Mouse (Mus musculus) bone marrow macrophage, adult 2 months (primary cell): Measurements from ENCODE around the gene Amt. TPM values are rescaled to one million over a fixed set of nuclear protein-coding genes. Genes with fewer than 3 reads are reported as not detected.
A peak's percentile ranks its signal among the peaks of the same experiment; 100 is the strongest.
"Not testable (repeated sequence)": the region's sequence is repeated elsewhere in the genome, so short reads cannot be mapped to it uniquely, and the experiment has no call there.

Source experiments
- H3K27ac ChIP-seq: 2 replicates; pipeline ENCODE4 v1.5.1; 2012; ENCODE audit warnings: low read depth, low read length; ENCODE audit not compliant: insufficient read depth
- H3K4me1 ChIP-seq: 2 replicates; pipeline ENCODE4 v1.6.1; 2012; ENCODE audit warnings: low read length; ENCODE audit not compliant: control insufficient read depth, insufficient read depth
- H3K4me3 ChIP-seq: 2 replicates; pipeline ENCODE4 v1.5.1; 2012; ENCODE audit warnings: mild to moderate bottlenecking, low read length, moderate library complexity; ENCODE audit not compliant: insufficient read depth
- CTCF ChIP-seq: IDR thresholded peaks from 2 replicates; pipeline ENCODE4 v1.5.1; 2012; ENCODE audit warnings: low read depth, mild to moderate bottlenecking, low read length, moderate library complexity
- POLR2A ChIP-seq: IDR thresholded peaks from 2 replicates; pipeline ENCODE4 v1.6.1; 2012; ENCODE audit warnings: mild to moderate bottlenecking, low read depth, low read length, borderline replicate concordance
- polyA plus RNA-seq: library from polyadenylated mRNA; stranded (reverse); fragments of >200 nt; gene quantifications from 2 replicates; pipeline ENCODE4 v1.2.4, GENCODE M21; 2012; ENCODE audit not compliant: missing spikeins, insufficient read depth, insufficient read length

Gene Amt
- polyA plus RNA-seq, 1 experiment = 4.5 TPM

DNA sequence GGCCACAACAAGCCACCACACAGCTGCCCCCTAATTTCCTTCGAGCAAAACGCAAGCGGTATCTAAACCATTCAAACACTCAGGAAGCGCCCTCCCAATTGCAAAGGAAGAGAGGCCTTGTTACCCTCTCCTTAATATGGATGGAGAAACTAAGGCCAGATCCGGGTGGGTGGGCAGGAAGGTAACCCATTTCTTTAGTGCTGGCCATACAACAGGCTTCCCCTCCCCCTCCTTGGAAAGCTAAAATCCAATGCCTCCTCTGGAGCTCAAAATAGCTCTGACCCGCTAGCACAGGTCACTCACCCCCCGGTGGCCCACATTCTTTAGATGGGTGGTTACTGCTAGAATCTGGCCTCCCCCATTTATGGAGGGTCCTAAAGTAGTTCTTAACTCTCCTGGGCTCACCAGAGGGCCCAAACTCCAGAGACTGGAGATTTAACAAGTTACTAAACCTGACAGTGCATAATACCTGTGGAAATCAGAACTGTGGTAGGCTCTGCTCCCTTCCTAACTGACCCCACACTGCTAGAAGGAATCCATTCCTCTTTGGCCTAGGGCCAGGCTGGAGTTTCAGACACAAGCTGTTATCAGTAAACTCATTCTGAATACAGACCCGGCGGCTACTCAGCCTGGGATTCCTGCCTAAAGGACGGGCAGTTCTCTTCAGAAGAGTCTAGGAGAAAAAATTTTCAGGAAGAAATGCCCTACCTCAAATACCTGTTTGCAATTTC, 32.3 kb upstream of the Amt start:
- Histone ChIP-seq H3K27ac (peak overlapping the region; percentile 49), H3K4me1 (peaks cover 39% of the 10 kb centered on the region), H3K4me3 (peak overlapping the region; percentile 94)
- no peak for TF ChIP-seq CTCF
- TF ChIP-seq POLR2A = no peak

DNA sequence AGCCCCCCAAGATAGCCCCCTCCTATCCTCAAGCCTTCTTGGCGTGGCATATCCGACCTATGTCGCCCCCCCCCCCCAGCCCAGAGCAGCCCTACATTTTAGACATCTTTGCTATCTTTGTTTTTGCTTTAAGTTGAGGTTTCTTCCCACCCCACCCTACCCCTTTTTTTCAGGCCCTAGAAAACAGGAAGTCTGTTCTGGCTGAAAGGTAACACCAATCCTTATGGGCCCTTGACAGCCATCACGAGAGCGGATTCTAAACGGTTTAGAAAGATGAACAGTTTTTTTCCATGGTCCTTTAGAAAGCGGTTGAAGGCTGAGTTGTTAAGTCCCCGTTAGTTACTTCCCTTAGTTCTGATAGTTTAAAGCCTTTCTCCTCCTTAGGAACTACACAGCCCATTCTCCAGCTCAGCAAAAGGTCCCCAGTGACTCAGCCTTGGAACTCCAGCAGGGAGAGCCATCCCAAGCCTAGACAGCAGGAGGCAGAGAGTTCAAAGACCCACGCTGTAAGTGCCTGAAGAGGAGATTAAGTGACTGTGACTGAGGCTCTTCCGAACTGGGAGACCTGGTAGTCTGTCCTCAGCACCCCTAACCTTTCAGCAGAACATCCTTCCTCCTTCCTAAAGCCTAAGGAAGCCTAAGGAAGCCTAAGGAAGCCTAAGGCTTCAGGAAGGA, 30.3 kb upstream of the Amt start:
- TF ChIP-seq POLR2A (no peak), CTCF (no peak)
- Histone ChIP-seq H3K4me3 (no peak overlapping the region), H3K27ac (no peak overlapping the region), H3K4me1 (peaks cover 20% of the 10 kb centered on the region)

DNA sequence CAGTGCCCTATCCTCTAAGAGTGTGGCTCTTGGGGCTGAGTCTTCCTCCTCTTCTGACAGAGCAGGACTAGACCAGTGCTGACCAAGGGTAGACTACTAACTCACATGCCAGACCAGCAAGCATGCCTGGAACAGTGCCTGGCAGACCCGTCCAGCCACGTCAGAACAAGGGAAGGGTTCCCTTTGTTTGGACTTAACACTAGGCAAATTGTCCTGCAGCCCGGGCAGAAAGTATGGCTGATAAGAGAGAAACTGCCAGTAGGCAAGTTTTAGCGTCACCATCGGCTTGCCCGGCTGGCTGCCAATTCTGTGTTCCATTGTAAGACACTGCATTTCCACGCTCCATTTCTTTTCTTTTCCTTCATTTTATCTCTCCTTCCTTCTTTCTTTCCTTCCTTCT, 29.0 kb upstream of the Amt start:
- Histone ChIP-seq H3K4me1 (peaks cover 11% of the 10 kb centered on the region), H3K4me3 (no peak overlapping the region), H3K27ac (no peak overlapping the region)
- no peak for TF ChIP-seq POLR2A
- TF ChIP-seq CTCF = no peak

DNA sequence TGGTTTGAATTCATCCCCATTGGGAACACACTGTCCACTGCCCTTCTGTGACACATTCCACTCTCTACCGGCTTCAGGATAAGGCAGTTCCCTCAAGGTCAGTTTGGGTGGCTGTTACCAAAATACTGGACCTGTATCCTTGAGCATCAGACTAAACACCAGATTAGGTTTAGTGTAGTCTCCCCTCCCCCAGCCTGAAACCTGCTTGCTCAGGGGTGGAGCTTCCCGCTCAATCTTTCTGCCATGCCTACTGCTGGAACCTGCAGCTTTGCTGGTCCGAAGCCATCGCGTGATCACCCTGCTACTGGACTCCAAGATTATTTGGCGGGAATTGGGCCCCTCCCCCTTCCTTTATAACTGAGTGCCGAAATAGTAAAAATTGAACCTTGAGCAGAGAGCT, 28.0 kb upstream of the Amt start:
- not testable (repeated sequence) for H3K27ac ChIP-seq, H3K4me3 ChIP-seq
- peaks cover 11% of the 10 kb centered on the region for H3K4me1 ChIP-seq

GRCm38 (mm10) chr9:108271941-108272340, 24.7 kb upstream of the Amt start:
- Histone ChIP-seq H3K27ac (no peak overlapping the region), H3K4me3 (no peak overlapping the region), H3K4me1 (no peaks in the 10 kb centered on the region)
- no peak for TF ChIP-seq POLR2A
- no peak for TF ChIP-seq CTCF

- H3K4me1 ChIP-seq = no peaks in the 10 kb centered on the region
- no peak overlapping the region for H3K4me3 ChIP-seq
- no peak overlapping the region for H3K27ac ChIP-seq
- TF ChIP-seq CTCF = no peak
Observed at GRCm38 (mm10) chr9:108272691-108273090, 24.0 kb upstream of the Amt start.

DNA sequence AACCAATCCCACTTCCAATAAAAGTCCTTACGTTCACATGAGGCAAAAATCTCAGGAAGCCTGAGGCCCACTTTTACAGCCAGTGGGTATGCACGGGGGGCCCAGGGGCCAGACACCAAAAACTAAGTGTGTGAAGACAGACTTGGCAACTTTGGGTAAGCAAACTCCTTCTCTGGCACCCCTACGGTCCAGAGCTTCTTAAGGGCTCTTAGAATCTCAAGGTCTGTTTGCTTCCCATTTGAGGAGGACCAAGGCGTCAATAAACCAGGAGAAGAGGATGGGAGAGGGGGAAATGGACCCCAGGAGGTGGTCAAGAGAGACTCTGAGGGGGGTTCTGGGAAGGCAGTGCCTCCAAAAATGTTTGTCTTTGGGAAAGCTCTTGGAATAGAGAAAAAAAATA, 23.2 kb upstream of the Amt start:
- no peak overlapping the region for H3K27ac ChIP-seq
- H3K4me3 ChIP-seq = no peak overlapping the region
- H3K4me1 ChIP-seq = no peaks in the 10 kb centered on the region
- no peak for TF ChIP-seq CTCF
- no peak for TF ChIP-seq POLR2A

- Histone ChIP-seq H3K4me1 (0 out of 2 replicates have a peak, but pooled peaks cover 2% of the 10 kb centered on the region), H3K27ac (no peak overlapping the region), H3K4me3 (no peak overlapping the region)
- no peak for TF ChIP-seq CTCF
- no peak for TF ChIP-seq POLR2A
Observed at GRCm38 (mm10) chr9:108274476-108275330, 21.9 kb upstream of the Amt start.

- no peak overlapping the region for H3K4me3 ChIP-seq
- H3K27ac ChIP-seq = no peak overlapping the region
- H3K4me1 ChIP-seq = peaks cover 2% of the 10 kb centered on the region; the same call in 1 of the 2 replicates
- TF ChIP-seq CTCF (no peak), POLR2A (no peak)
Observed at GRCm38 (mm10) chr9:108275331-108275659, 21.4 kb upstream of the Amt start.

GRCm38 (mm10) chr9:108278697-108279450, 17.8 kb upstream of the Amt start:
- Histone ChIP-seq H3K4me3 (no peak overlapping the region), H3K27ac (no peak overlapping the region), H3K4me1 (peaks cover 4% of the 10 kb centered on the region; the same call in 1 of the 2 replicates)
- TF ChIP-seq CTCF = 0 out of 2 replicates have a peak, but pooled peaks have one; percentile 5
- no peak for TF ChIP-seq POLR2A
